Mouse (Mus musculus) 3T3-L1 (cell line): ENCODE measurements around the gene Myof.

Source experiments
- DNase-seq: peaks from one replicate; pipeline ENCODE4 v3.0.0-alpha.2; 2015; ENCODE audit warnings: low read depth, low spot score

The Myof gene

DNA sequence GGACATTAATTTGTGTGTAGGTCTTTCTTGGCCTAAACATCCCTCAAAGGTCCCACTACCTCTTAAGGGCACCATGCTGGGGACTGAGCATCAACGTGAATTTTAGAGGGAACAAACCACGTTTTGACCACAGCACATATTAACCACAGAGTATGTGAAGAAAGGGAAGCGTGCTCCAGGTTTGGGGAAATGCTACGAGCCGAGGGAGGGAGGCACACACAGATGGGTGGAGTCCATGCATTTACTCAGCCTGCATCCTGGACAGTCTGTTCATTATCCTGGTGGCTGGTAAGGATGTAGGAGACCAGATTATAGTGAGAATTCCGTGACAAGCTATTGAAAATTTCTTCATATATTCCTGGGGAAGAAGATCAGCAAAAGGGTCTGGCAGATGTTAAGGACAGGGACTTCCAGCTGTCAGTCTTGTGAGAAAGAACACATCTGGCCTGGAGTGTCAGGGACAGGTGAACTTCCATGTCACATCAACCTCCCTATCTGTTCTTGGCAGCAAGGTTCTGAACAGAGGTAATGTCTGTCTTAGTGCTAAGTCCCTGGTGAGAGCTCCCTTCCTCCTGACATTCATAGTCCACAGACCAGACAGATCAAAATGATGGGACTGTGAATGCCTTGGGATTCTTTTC is 166.7 kb downstream of the Myof start:
- no peak for DNase-seq

DNA sequence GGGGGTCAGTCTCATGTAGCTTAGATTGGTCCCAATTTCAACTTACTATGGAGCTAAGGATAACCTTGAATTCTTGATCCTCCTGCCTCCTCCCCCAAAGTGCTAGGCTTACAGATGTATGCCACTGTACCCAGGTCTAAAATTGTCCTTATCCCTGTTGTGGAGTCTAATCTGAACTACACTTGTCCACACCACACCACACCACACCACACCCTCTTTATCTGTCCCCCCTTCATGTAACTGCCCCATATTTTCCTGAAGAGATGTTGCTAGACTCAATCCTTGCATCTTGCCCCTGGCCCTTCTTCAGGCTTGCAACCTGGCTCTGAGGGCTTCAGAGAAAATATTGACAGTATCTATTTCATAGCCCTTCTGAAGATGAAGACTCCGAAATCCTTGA is 169.9 kb downstream of the Myof start:
- no peak for DNase-seq

DNA sequence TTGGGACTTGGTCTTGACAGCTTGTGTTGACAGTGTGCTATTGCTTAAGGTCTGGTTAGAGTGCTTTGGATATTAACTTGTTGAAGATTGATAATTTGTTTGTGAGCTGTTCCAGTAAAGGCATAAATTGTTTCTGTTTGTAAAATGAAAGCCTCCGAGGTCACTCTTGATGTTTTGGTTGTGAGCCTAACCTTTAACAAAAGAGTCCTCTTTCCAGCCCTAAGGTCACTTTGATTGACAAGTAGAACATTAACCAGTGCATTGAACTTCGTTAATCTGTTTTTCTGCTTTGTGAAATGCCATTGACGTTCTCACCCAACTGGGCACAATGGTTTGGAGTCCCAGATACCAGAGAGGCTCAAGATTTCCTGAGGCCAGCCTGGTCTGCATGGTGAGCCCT is 175.8 kb downstream of the Myof start:
- no peak for DNase-seq

- DNase-seq = no peak
Observed at GRCm38 (mm10) chr19:37866994-37867393, 176.4 kb downstream of the Myof start.

DNA sequence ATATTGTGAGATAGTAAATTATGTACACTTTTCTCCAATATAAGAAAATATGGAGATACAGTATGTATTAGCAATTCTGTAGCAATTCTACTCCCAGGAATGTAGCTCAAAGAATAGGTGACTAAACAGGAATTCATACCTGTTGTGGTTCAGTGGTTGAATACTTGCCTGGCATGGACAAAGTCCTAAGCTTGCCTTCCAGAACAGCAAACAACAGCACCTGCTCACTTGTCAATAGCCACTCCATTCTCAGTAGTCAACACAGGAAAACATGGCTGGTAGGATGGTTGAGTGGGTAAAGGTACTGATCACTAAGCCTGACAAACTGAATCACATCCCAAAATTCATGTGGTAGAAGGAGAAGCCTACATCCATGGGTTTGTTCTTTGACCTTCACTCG is 182.2 kb downstream of the Myof start:
- DNase-seq = no peak

DNA sequence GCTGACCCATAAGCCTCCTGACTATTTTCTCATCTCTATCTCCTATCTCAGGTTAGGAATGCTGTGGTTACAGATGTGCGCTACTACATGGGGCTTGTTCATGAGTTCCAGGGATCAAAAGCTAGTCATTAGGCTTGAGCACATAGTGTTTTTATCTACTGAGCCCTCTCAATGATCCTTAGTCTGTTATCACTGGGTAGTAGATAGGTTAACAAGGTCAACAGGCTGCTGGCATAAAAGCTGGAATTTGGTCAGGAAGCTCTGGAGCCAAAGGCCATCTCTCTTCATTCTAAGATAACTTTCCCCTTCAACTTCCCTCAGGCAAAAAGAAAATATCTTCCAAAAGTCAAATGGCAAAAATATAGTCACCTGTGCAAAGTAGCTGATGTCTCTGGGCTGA is 183.1 kb downstream of the Myof start:
- no peak for DNase-seq

DNA sequence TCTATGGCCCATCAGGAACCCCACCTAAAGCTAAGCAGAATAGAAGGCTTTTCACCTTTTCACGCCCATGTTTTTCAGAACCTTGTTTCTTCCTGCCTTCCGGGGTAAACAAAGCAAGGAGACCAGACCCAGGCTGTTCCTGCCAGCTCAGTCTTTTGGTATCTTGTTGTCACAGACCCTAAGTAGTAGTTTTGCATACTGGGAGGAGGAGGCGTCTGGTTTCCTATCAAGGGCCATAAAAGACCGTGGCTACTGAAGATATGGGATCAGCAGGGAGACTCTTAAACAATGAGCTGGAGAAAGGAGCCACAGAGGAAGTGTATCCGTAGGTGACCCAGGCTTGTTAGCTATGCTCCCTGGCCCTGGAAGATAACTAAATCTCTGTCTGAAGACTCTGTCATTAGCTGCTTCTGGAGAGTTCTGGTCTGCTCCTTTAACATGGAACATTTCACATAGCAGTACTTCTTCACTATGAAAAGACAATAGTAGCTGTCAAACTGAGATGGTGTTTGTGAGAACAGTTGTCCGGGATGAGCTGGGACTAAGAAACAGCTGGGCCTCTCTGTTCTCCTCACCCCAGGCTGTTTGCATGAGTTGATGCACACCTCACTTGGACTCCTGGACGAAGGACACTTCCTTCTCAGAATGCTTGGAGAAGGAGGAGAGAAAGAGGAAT is 184.8 kb downstream of the Myof start:
- DNase-seq = no peak

DNA sequence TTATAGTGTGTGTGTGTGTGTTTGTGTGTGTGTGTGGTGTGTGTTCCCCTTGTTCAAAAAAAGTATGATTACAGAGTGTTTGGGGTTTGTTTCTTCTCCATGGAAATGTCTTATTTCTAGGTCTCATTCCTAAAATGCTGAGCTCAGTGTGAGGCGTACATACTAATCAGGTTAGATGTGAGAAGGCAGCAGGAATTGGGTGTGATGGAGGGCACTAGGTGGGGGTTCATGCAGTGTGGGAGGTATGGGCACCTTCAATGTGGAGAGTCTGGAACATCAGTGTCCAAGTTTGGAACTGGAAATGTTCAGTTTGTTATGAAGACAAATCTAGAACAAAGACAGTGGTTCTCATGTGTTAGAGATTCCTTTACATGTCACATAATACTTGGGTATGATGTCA is 191.3 kb downstream of the Myof start:
- no peak for DNase-seq

GRCm38 (mm10) chr19:37851590-37852038 is 191.8 kb downstream of the Myof start:
- DNase-seq = no peak
